Mouse (Mus musculus) midbrain, postnatal 0 days (tissue): ENCODE measurements at regions not wholly inside any gene's neighbourhood (a gene's known extent, or its start where the extent isn't known, plus 50 kb on each side); places are given as distances from the start of the nearest gene placed in this dataset.
A peak's percentile ranks its signal among the peaks of the same experiment; 100 is the strongest.

Source experiments
- ATAC-seq: fragments of 200-750 bp; cut with Nextera tagmentation; 2 replicates; pipeline ENCODE4 v1.8.0; 2017; ENCODE audit warnings: moderate number of reproducible peaks, mild to moderate bottlenecking, moderate TSS enrichment, moderate library complexity; ENCODE audit not compliant: low FRiP score
- DNase-seq: peaks from one replicate; pipeline ENCODE4 v3.0.0-alpha.2; 2015; ENCODE audit warnings: low spot score
- H3K27ac ChIP-seq: fragments of 300-500 bp; sonication (generic); 2 replicates; pipeline ENCODE4 v1.5.1; 2014; ENCODE audit warnings: low read depth, mild to moderate bottlenecking, low read length, mixed read lengths
- H3K27me3 ChIP-seq: fragments of 300-500 bp; sonication (generic); 2 replicates; pipeline ENCODE4 v1.6.1; 2014; ENCODE audit warnings: low read length, control low read depth, mixed read lengths; ENCODE audit not compliant: insufficient read depth
- H3K36me3 ChIP-seq: fragments of 300-500 bp; sonication (generic); 2 replicates; pipeline ENCODE4 v1.6.1; 2014; ENCODE audit warnings: low read length, control low read depth, mixed read lengths; ENCODE audit not compliant: insufficient read depth
- H3K4me1 ChIP-seq: fragments of 300-500 bp; sonication (generic); 2 replicates; pipeline ENCODE4 v1.6.1; 2014; ENCODE audit warnings: mild to moderate bottlenecking, control low read depth, antibody characterized with exemption, low read length, mixed read lengths; ENCODE audit not compliant: insufficient read depth
- H3K4me2 ChIP-seq: fragments of 300-500 bp; sonication (generic); 2 replicates; pipeline ENCODE4 v1.6.1; 2014; ENCODE audit warnings: low read depth, mild to moderate bottlenecking, low read length, mixed read lengths; ENCODE audit not compliant: poor library complexity, severe bottlenecking
- H3K4me3 ChIP-seq: fragments of 300-500 bp; sonication (generic); 2 replicates; pipeline ENCODE4 v1.5.1; 2014; ENCODE audit warnings: low read depth, mild to moderate bottlenecking, low read length, moderate library complexity
- H3K9ac ChIP-seq: fragments of 300-500 bp; sonication (generic); replicated peaks from 2 replicates; pipeline ENCODE4 v1.6.1; 2014; ENCODE audit warnings: mild to moderate bottlenecking, low read length, moderate library complexity, mixed read lengths; ENCODE audit not compliant: poor library complexity, severe bottlenecking
- H3K9me3 ChIP-seq: fragments of 300-500 bp; sonication (generic); 2 replicates; pipeline ENCODE4 v1.6.1; 2016; ENCODE audit warnings: low read length, control low read depth
- CTCF ChIP-seq: IDR thresholded peaks from 2 replicates; pipeline ENCODE4 v1.5.1; 2016; ENCODE audit warnings: antibody characterized with exemption, mild to moderate bottlenecking
- WGBS: fragments of 180-500 bp; shearing (Covaris S2); extraction: QIAGEN DNeasy Blood & Tissue Kit; methylation state at CpG from one replicate; pipeline ENCODE4 v1.1.7; 2014; 5-methylcytosine and 5-hydroxymethylcytosine counted together

DNA sequence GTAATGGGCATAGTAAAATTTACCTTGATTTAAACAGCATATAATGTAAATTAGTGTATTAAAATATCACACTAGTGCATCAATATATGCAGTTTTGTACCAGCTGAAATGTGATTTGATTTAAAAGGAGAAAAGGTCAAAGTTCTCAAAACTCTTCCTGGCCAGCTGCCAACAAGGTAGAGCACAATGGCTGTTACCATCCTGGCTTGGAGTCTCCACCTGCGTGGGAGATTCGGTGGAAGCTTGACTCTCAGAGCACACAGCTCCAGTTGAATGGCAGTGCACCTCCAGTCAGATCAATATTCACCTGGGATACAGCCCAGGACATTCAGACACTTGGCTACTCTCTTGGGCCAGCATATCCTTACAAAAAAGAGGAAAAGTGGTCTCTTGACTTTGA lies 220.8 kb downstream of the Atp6ap1l start:
- 92% methylated on average over 2 of the region's 2 CpGs for WGBS
- H3K9ac ChIP-seq, result no peak overlapping the region
- H3K27me3 ChIP-seq, result no peaks in the 10 kb centered on the region
- no peak overlapping the region for H3K27ac ChIP-seq
- no peak for DNase-seq
- H3K4me2 ChIP-seq, result no peak overlapping the region
- H3K4me3 ChIP-seq, result no peak overlapping the region
- no peaks in the 10 kb centered on the region for H3K9me3 ChIP-seq
- H3K4me1 ChIP-seq, result no peaks in the 10 kb centered on the region
- no peaks in the 10 kb centered on the region for H3K36me3 ChIP-seq
- no peak for ATAC-seq
- no peak for TF ChIP-seq CTCF

DNA sequence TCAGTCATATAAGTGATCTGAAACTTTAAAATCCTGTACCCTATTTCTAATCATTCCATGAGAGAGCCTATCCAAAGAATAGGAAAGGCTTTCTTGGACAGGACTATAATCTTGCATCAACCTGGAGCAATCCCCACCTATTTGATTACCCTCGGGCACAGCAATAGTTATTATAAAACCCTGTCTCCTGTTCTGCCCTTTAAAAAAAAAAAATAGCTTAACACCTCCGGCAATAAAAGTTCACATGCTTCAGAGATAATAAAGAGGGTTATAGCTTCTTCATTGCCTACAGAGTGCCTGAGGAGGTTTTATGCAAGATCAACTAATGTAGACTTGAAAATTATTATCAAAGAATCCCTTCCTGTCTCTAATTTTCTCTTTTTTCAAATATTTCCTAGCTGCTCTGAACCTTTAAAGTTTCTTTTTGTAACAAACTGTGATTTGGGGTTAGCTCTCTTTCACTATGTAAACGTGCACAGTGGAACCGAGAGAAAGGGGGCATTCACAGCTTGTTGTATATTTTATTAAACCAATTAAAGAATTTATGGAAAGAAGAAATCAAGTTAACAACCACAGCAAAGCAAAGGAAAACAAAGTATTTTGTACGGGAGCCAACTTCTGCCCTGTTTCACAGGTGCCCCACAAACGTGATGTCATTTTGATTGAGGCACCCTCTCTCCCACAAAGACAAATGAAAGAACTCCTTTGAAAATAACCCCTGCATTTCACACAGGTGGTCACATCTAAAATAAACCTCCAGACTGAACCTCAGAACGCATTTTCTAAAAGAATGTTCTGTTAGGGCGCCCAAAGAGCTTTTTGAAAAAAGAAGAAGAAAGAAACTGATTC lies 225.8 kb downstream of the Atp6ap1l start:
- Histone ChIP-seq H3K9me3 (no peaks in the 10 kb centered on the region), H3K4me3 (no peak overlapping the region), H3K27me3 (no peaks in the 10 kb centered on the region), H3K9ac (no peak overlapping the region), H3K4me1 (no peaks in the 10 kb centered on the region), H3K36me3 (no peaks in the 10 kb centered on the region), H3K27ac (no peak overlapping the region), H3K4me2 (no peak overlapping the region)
- DNase-seq (no peak), ATAC-seq (no peak)
- TF ChIP-seq CTCF, result no peak
- 69% methylated on average over 8 of the region's 8 CpGs for whole genome bisulfite sequencing

DNA sequence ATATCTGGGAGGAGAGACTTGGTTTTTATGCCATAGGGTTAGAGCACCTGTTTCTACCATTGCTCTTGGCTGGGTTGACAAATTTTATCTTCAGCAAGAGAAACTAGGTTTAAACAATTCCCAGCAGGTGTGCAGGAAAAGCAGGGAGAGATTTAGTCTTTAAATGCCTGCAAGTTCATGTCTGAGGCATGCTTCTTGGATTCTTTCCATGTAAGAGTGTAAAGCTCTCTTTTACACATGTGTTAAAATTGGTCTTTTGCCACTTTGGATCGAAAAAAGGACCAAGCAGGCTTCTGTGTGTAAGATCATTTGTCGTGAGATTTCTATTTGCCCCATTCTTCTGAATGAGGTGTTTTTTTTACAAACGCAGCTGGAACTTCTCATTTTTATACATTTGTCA lies 231.3 kb downstream of the Atp6ap1l start:
- Histone ChIP-seq H3K4me3 (no peak overlapping the region), H3K4me2 (no peak overlapping the region), H3K4me1 (no peaks in the 10 kb centered on the region), H3K36me3 (no peaks in the 10 kb centered on the region), H3K9ac (no peak overlapping the region), H3K9me3 (no peaks in the 10 kb centered on the region), H3K27ac (no peak overlapping the region), H3K27me3 (no peaks in the 10 kb centered on the region)
- WGBS, result 83% methylated on average over 3 of the region's 3 CpGs
- ATAC-seq (no peak), DNase-seq (no peak)
- no peak for TF ChIP-seq CTCF

DNA sequence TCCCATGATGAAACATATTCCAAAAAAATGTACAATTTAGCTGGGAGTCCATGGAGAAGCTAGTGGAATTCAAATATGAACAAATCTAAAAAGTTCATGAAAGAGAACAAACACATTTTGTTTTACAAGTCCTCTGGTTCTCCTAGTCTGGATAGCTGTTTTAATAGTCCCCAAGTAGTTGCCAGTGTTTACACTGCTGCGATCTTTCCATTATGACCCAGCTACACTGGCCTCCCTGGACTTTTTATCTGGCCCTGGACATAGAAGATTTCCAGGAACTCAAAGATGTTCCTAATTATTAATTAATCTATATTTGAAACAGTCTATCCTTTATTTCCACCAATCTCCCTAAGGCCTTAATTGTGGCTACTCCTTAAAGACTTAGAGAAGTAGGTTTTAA lies 232.1 kb downstream of the Atp6ap1l start:
- WGBS, result 92% methylated on average over 1 of the region's 1 CpGs
- ATAC-seq, result no peak
- TF ChIP-seq CTCF, result no peak

GRCm38 (mm10) chr13:90661567-90662141 lies 243.5 kb downstream of the Atp6ap1l start:
- Histone ChIP-seq H3K27ac (no peak overlapping the region), H3K4me3 (no peak overlapping the region), H3K4me2 (no peak overlapping the region), H3K9me3 (no peaks in the 10 kb centered on the region), H3K4me1 (no peaks in the 10 kb centered on the region), H3K27me3 (no peaks in the 10 kb centered on the region), H3K36me3 (no peaks in the 10 kb centered on the region), H3K9ac (no peak overlapping the region)
- WGBS, result 48% methylated on average over 3 of the region's 3 CpGs
- DNase-seq (no peak), ATAC-seq (no peak)
- no peak for TF ChIP-seq CTCF

More for the DNA sequence above, 232.1 kb downstream of the Atp6ap1l start:
- Histone ChIP-seq H3K4me1 (no peaks in the 10 kb centered on the region), H3K9ac (no peak overlapping the region), H3K36me3 (no peaks in the 10 kb centered on the region), H3K9me3 (no peaks in the 10 kb centered on the region), H3K27me3 (no peaks in the 10 kb centered on the region), H3K4me3 (no peak overlapping the region), H3K4me2 (no peak overlapping the region), H3K27ac (no peak overlapping the region)
- DNase-seq, result no peak

- H3K27ac ChIP-seq, result no peak overlapping the region
- TF ChIP-seq CTCF, result no peak
- H3K4me2 ChIP-seq, result no peak overlapping the region
- DNase-seq (peak; percentile 28), ATAC-seq (no peak)
- no peaks in the 10 kb centered on the region for H3K27me3 ChIP-seq
- no peaks in the 10 kb centered on the region for H3K9me3 ChIP-seq
- no peaks in the 10 kb centered on the region for H3K36me3 ChIP-seq
- no peak overlapping the region for H3K9ac ChIP-seq
- no peak overlapping the region for H3K4me3 ChIP-seq
- WGBS, result 3% methylated on average over 3 of the region's 3 CpGs
- no peaks in the 10 kb centered on the region for H3K4me1 ChIP-seq
These were observed 244.2 kb downstream of the Atp6ap1l start for GRCm38 (mm10) chr13:90660950-90661349.
